10 mouse cellular contexts compared by ENCODE assay signal in the genomic region with DNA sequence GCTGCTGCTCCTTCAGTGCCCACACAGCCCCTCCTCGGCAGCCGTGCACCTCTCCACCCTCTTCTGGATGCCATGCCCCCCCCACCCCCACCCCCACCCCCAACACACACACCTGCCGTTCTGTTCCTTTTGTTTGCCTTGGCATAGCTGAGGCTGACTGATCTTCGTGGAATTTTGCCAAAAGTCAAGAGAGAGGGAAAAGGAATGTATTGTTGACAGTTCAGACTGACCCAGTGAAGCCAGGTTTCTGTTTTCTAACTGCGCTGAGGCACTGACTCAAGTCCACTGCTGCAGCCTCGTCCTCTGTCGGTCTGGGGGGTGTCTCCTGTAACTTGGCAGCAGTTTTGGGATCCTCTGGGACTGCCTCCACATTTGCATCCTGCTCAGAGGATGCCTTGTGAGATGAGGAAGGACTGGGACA. TPM values are rescaled to one million over a fixed set of nuclear protein-coding genes. Genes with fewer than 3 reads are reported as not detected.
DNase-seq lines count a peak whose midpoint lies in the region; ATAC-seq and TF ChIP-seq lines count a peak whose summit lies in the region.
"Had no signal": no experiment of that assay in that cellular context is flagged by ENCODE, and none has a peak within 500 bp of the region (broad histone marks: within the 10 kb centered on the region; RNA-seq: fewer than 3 reads in every experiment).

No protein-coding gene starts in this region.

- 0 out of 2 replicates have a peak, but pooled peaks have one; percentile 21 for ATAC-seq in forebrain, embryonic 14.5 days
- no peak for ATAC-seq in forebrain, embryonic 11.5 days (replicated peaks; ENCODE audit: low FRiP score)
- peak; percentile 4; the same call in 1 of the 2 replicates for ATAC-seq in midbrain, embryonic 16.5 days
- ATAC-seq: CD4-positive, CD25-positive, alpha-beta regulatory T cell, adult 4 months had no signal

- peaks cover 18% of the 10 kb centered on the region for H3K4me1 ChIP-seq in forebrain, embryonic 14.5 days (ENCODE audit: control insufficient read depth, insufficient read depth, low read length)
- H3K4me1 ChIP-seq in forebrain, embryonic 11.5 days (replicated peaks; ENCODE audit: control insufficient read depth, insufficient read depth, low read length): peaks cover 10% of the 10 kb centered on the region
- H3K4me1 ChIP-seq in midbrain, embryonic 16.5 days (ENCODE audit: control insufficient read depth, insufficient read depth, low read length): peaks cover 12% of the 10 kb centered on the region

- no peak overlapping the region for H3K9ac ChIP-seq in forebrain, embryonic 14.5 days (ENCODE audit: low read length)
- no peak overlapping the region for H3K9ac ChIP-seq in forebrain, embryonic 11.5 days (ENCODE audit: low read length)
- 0 out of 2 replicates have a peak overlapping the region, but pooled peaks have one; percentile 21 for H3K9ac ChIP-seq in midbrain, embryonic 16.5 days (ENCODE audit: low read depth, low read length)

- 28% methylated on average over 7 of the region's 7 CpGs for WGBS in forebrain, embryonic 14.5 days
- WGBS in forebrain, embryonic 11.5 days: 70% methylated on average over 7 of the region's 7 CpGs
- WGBS in midbrain, embryonic 16.5 days: 43% methylated on average over 7 of the region's 7 CpGs

- peaks cover 29% of the 10 kb centered on the region for H3K27me3 ChIP-seq in forebrain, embryonic 14.5 days (replicated peaks; ENCODE audit: control insufficient read depth, insufficient read depth, low read length)
- peaks cover 34% of the 10 kb centered on the region for H3K27me3 ChIP-seq in forebrain, embryonic 11.5 days (ENCODE audit: control insufficient read depth, insufficient read depth, low read length)
- peaks cover 13% of the 10 kb centered on the region for H3K27me3 ChIP-seq in midbrain, embryonic 16.5 days (ENCODE audit: control insufficient read depth, insufficient read depth, low read depth, low read length)

- H3K36me3 ChIP-seq in forebrain, embryonic 14.5 days (ENCODE audit: control insufficient read depth, insufficient read depth, low read length): peaks cover 54% of the 10 kb centered on the region
- no peaks in the 10 kb centered on the region; the same call in 1 of the 2 replicates for H3K36me3 ChIP-seq in forebrain, embryonic 11.5 days (ENCODE audit: control insufficient read depth, insufficient read depth, low read length)
- peaks cover 42% of the 10 kb centered on the region for H3K36me3 ChIP-seq in midbrain, embryonic 16.5 days (ENCODE audit: control insufficient read depth, insufficient read depth, low read length)

- H3K27ac ChIP-seq in forebrain, embryonic 14.5 days (ENCODE audit: low read depth, low read length): no peak overlapping the region
- H3K27ac ChIP-seq in forebrain, embryonic 11.5 days (ENCODE audit: low read depth, low read length): no peak overlapping the region
- peak overlapping the region; percentile 72 for H3K27ac ChIP-seq in left cerebral cortex, adult 2 months
- peak overlapping the region; percentile 54 for H3K27ac ChIP-seq in midbrain, embryonic 16.5 days (ENCODE audit: low read length)

- H3K4me2 ChIP-seq in forebrain, embryonic 14.5 days (ENCODE audit: low read length): no peak overlapping the region
- H3K4me2 ChIP-seq in forebrain, embryonic 11.5 days (ENCODE audit: low read depth, low read length, severe bottlenecking): no peak overlapping the region
- H3K4me2 ChIP-seq in midbrain, embryonic 16.5 days (ENCODE audit: low read length): no peak overlapping the region

- DNase-seq in forebrain, embryonic 14.5 days (ENCODE audit: low spot score): peak; percentile 36
- DNase-seq in forebrain, embryonic 11.5 days (ENCODE audit: low spot score): no peak
- no peak for DNase-seq in left cerebral cortex, adult 2 months (ENCODE audit: extremely low spot score in 1 of 2, low spot score in 2 of 2)
- DNase-seq in left cerebral cortex, postnatal 36 days (ENCODE audit: low spot score in 2 of 2): no peak
- DNase-seq in cerebellum, postnatal 25 days: peak; percentile 47 to 54
- DNase-seq in retina, postnatal 1 day: no peak
- no peak for DNase-seq in gastrocnemius, postnatal 25 days
- DNase-seq: embryo, embryonic 11 days had no signal

- H3K9me3 ChIP-seq in forebrain, embryonic 14.5 days (replicated peaks; ENCODE audit: control insufficient read depth, low read length): no peaks in the 10 kb centered on the region
- H3K9me3 ChIP-seq in forebrain, embryonic 11.5 days (ENCODE audit: control insufficient read depth, low read length): no peaks in the 10 kb centered on the region
- H3K9me3 ChIP-seq in midbrain, embryonic 16.5 days (replicated peaks; ENCODE audit: control insufficient read depth, low read length, poor library complexity, severe bottlenecking): no peaks in the 10 kb centered on the region

- H3K4me3 ChIP-seq in forebrain, embryonic 14.5 days (ENCODE audit: low read depth, low read length): no peak overlapping the region
- no peak overlapping the region for H3K4me3 ChIP-seq in forebrain, embryonic 11.5 days (ENCODE audit: low read depth, low read length)
- no peak overlapping the region for H3K4me3 ChIP-seq in left cerebral cortex, adult 2 months
- no peak overlapping the region for H3K4me3 ChIP-seq in midbrain, embryonic 16.5 days (ENCODE audit: low read depth, low read length)

- TF ChIP-seq CTCF in left cerebral cortex, adult 2 months (IDR thresholded peaks at IDR 0.05): no peak

- intact Hi-C loops in left cerebral cortex, adult 2 months (cut with DNase I): no loop called here
- intact Hi-C loops in left cerebral cortex, postnatal 36 days (cut with DNase I): no loop called here

RNA-seq across cellular contexts. Expression of a gene that starts 19.3 kb away (rescaled TPM):
- 3.9 and 4.7 TPM in 2 replicates for polyA plus RNA-seq in forebrain, embryonic 14.5 days (2014; fragmentation: Nextera tagmentation; extraction: Ambion mirVana)
- polyA plus RNA-seq in forebrain, embryonic 11.5 days (2014; fragmentation: Nextera tagmentation; extraction: Ambion mirVana): 0.47 and 0.64 TPM in 2 replicates
- total RNA-seq in left cerebral cortex, adult 2 months (2021): 100 to 1,000 TPM; 627 to 694 TPM
- 100 to 1,000 TPM; 680 to 686 TPM for total RNA-seq in left cerebral cortex, postnatal 36 days (2021)
- polyA plus RNA-seq in midbrain, embryonic 16.5 days (2015; fragmentation: Nextera tagmentation; extraction: Ambion mirVana): 5.1 and 5.3 TPM in 2 replicates
- total RNA-seq in gastrocnemius, postnatal 25 days (2021): 1 to 10 TPM; 2.0 to 2.4 TPM

RNA-seq across cellular contexts. Expression of a gene that starts 24.3 kb away (rescaled TPM):
- 36.7 and 44.5 TPM in 2 replicates for polyA plus RNA-seq in forebrain, embryonic 14.5 days (2014; fragmentation: Nextera tagmentation; extraction: Ambion mirVana)
- 144 and 159 TPM in 2 replicates for polyA plus RNA-seq in forebrain, embryonic 11.5 days (2014; fragmentation: Nextera tagmentation; extraction: Ambion mirVana)
- 10 to 100 TPM; 63.7 to 64.4 TPM for total RNA-seq in left cerebral cortex, adult 2 months (2021)
- 10 to 100 TPM; 63.5 to 66.3 TPM for total RNA-seq in left cerebral cortex, postnatal 36 days (2021)
- 105 and 110 TPM in 2 replicates for polyA plus RNA-seq in midbrain, embryonic 16.5 days (2015; fragmentation: Nextera tagmentation; extraction: Ambion mirVana)
- total RNA-seq in gastrocnemius, postnatal 25 days (2021): 10 to 100 TPM; 24.1 to 28.8 TPM

RNA-seq across cellular contexts. Expression of a gene that starts 26.5 kb away (rescaled TPM):
- polyA plus RNA-seq in forebrain, embryonic 14.5 days (2014; fragmentation: Nextera tagmentation; extraction: Ambion mirVana): 53.0 and 66.3 TPM in 2 replicates
- polyA plus RNA-seq in forebrain, embryonic 11.5 days (2014; fragmentation: Nextera tagmentation; extraction: Ambion mirVana): 51.1 and 57.9 TPM in 2 replicates
- 100 to 1,000 TPM; 109 to 114 TPM for total RNA-seq in left cerebral cortex, adult 2 months (2021)
- 100 to 1,000 TPM; 118 to 119 TPM for total RNA-seq in left cerebral cortex, postnatal 36 days (2021)
- 132 and 138 TPM in 2 replicates for polyA plus RNA-seq in midbrain, embryonic 16.5 days (2015; fragmentation: Nextera tagmentation; extraction: Ambion mirVana)
- total RNA-seq in gastrocnemius, postnatal 25 days (2021): 10 to 100 TPM; 11.3 to 13.9 TPM

RNA-seq across cellular contexts. Expression of a gene that starts 31.1 kb away (rescaled TPM):
- polyA plus RNA-seq in forebrain, embryonic 14.5 days (2014; fragmentation: Nextera tagmentation; extraction: Ambion mirVana): 1,959 and 2,468 TPM in 2 replicates
- polyA plus RNA-seq in forebrain, embryonic 11.5 days (2014; fragmentation: Nextera tagmentation; extraction: Ambion mirVana): 2,945 and 3,022 TPM in 2 replicates
- 10 to 100 TPM; 74.4 to 75.2 TPM for total RNA-seq in left cerebral cortex, adult 2 months (2021)
- 10 to 100 TPM; 76.9 to 88.1 TPM for total RNA-seq in left cerebral cortex, postnatal 36 days (2021)
- polyA plus RNA-seq in midbrain, embryonic 16.5 days (2015; fragmentation: Nextera tagmentation; extraction: Ambion mirVana): 646 and 776 TPM in 2 replicates
- total RNA-seq in gastrocnemius, postnatal 25 days (2021): 10 to 100 TPM; 43.3 to 46.9 TPM

RNA-seq across cellular contexts. Expression of a gene that starts 34.4 kb away (rescaled TPM):
- 8.2 and 8.8 TPM in 2 replicates for polyA plus RNA-seq in forebrain, embryonic 14.5 days (2014; fragmentation: Nextera tagmentation; extraction: Ambion mirVana)
- polyA plus RNA-seq in forebrain, embryonic 11.5 days (2014; fragmentation: Nextera tagmentation; extraction: Ambion mirVana): 2.7 and 3.7 TPM in 2 replicates
- 10 to 100 TPM; 18.1 to 22.5 TPM for total RNA-seq in left cerebral cortex, adult 2 months (2021)
- 10 to 100 TPM; 21.5 to 24.9 TPM for total RNA-seq in left cerebral cortex, postnatal 36 days (2021)
- 5.6 and 6.3 TPM in 2 replicates for polyA plus RNA-seq in midbrain, embryonic 16.5 days (2015; fragmentation: Nextera tagmentation; extraction: Ambion mirVana)
- under 1 TPM; 0.62 to 0.82 TPM for total RNA-seq in gastrocnemius, postnatal 25 days (2021)

Comparison
In these comparisons a context has a peak if more than half of its experiments do, and no peak if none do; other contexts are left out.
1. DNase-seq: peak in forebrain, embryonic 14.5 days (single experiment) and cerebellum, postnatal 25 days (2 of 2); none in forebrain, embryonic 11.5 days (single experiment), left cerebral cortex, adult 2 months (0 of 2), left cerebral cortex, postnatal 36 days (0 of 2), retina, postnatal 1 day (single experiment) and gastrocnemius, postnatal 25 days (single experiment).
2. H3K27ac ChIP-seq: peak in left cerebral cortex, adult 2 months (single experiment) and midbrain, embryonic 16.5 days (single experiment); none in forebrain, embryonic 14.5 days (single experiment) and forebrain, embryonic 11.5 days (single experiment).
3. RNA of a gene that starts 19.3 kb away (total RNA-seq): 627 to 694 TPM in left cerebral cortex, adult 2 months and 680 to 686 TPM in left cerebral cortex, postnatal 36 days; 2.0 to 2.4 TPM in gastrocnemius, postnatal 25 days; every median in the first group is over 100 times any median in the second.
4. RNA of a gene that starts 26.5 kb away (total RNA-seq): 118 to 119 TPM in left cerebral cortex, postnatal 36 days and 109 to 114 TPM in left cerebral cortex, adult 2 months; 11.3 to 13.9 TPM in gastrocnemius, postnatal 25 days; every median in the first group is over 4 times any median in the second.